8 mouse cellular contexts compared by ENCODE assay signal in the genomic region with DNA sequence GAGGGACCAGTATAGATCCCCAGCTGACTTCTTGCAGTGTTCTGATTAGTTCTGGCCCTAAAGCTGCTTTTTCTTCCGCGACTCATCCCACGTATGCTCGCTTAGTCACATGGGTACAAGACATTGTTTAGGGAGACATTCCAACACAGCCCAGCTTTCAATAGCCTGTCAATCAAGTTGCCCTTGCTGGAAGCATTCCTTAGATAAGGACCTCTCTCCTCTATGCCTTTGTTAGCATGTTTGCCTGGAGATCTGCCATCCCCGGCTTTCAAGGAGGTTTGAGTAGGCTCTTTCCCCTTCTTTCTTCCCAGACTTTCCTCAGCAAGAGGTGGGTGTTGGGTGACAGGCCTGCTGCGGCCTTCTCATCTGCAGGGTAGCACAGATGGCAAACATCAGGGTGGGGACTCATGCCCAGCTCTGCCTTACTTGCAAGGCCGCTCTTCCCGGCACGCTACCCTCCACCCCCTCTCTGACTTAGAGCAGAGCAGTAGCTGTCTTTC.
DNase-seq lines count a peak whose midpoint lies in the region; ATAC-seq and TF ChIP-seq lines count a peak whose summit lies in the region.

No protein-coding gene starts in this region.

- no peak overlapping the region for H3K4me2 ChIP-seq in forebrain, postnatal 0 days (ENCODE audit: low read depth)
- no peak overlapping the region for H3K4me2 ChIP-seq in stomach, postnatal 0 days (replicated peaks; ENCODE audit: low read depth)

- H3K9ac ChIP-seq in forebrain, postnatal 0 days, result no peak overlapping the region
- no peak overlapping the region for H3K9ac ChIP-seq in stomach, postnatal 0 days (ENCODE audit: low read length)

- TF ChIP-seq CTCF in forebrain, postnatal 0 days (IDR thresholded peaks at IDR 0.05; ENCODE audit: low read depth), result no peak
- no peak for TF ChIP-seq CTCF in stomach, postnatal 0 days (IDR thresholded peaks at IDR 0.05; ENCODE audit: low read depth)

- H3K27ac ChIP-seq in forebrain, postnatal 0 days (ENCODE audit: low read depth, low read length), result no peak overlapping the region
- peak overlapping the region; percentile 30; the same call in 1 of the 2 replicates for H3K27ac ChIP-seq in limb, embryonic 10.5 days
- no peak overlapping the region for H3K27ac ChIP-seq in stomach, postnatal 0 days (replicated peaks)

- no peak for TF ChIP-seq EP300 in stomach, postnatal 0 days (optimal IDR thresholded peaks at IDR 0.05)

- H3K27me3 ChIP-seq in forebrain, postnatal 0 days (ENCODE audit: insufficient read depth, low read length), result no peaks in the 10 kb centered on the region
- H3K27me3 ChIP-seq in limb, embryonic 10.5 days (ENCODE audit: low read depth, poor library complexity, severe bottlenecking), result no peaks in the 10 kb centered on the region
- H3K27me3 ChIP-seq in stomach, postnatal 0 days (ENCODE audit: control insufficient read depth, insufficient read depth, low read length), result no peaks in the 10 kb centered on the region

- H3K36me3 ChIP-seq in forebrain, postnatal 0 days (ENCODE audit: insufficient read depth), result no peaks in the 10 kb centered on the region
- H3K36me3 ChIP-seq in limb, embryonic 10.5 days, result no peaks in the 10 kb centered on the region
- H3K36me3 ChIP-seq in stomach, postnatal 0 days (ENCODE audit: control insufficient read depth, insufficient read depth, low read length), result no peaks in the 10 kb centered on the region

- WGBS in forebrain, postnatal 0 days, result 23% methylated on average over 9 of the region's 9 CpGs
- 78% methylated on average over 9 of the region's 9 CpGs for WGBS in limb, embryonic 10.5 days
- 22% methylated on average over 9 of the region's 9 CpGs for whole genome bisulfite sequencing in stomach, postnatal 0 days

- no peaks in the 10 kb centered on the region for H3K9me3 ChIP-seq in forebrain, postnatal 0 days (ENCODE audit: low read length)
- no peaks in the 10 kb centered on the region for H3K9me3 ChIP-seq in limb, embryonic 10.5 days (replicated peaks)
- no peaks in the 10 kb centered on the region for H3K9me3 ChIP-seq in stomach, postnatal 0 days (ENCODE audit: control insufficient read depth, low read length)

- H3K4me3 ChIP-seq in forebrain, postnatal 0 days (ENCODE audit: low read depth, low read length), result no peak overlapping the region
- no peak overlapping the region for H3K4me3 ChIP-seq in limb, embryonic 10.5 days
- no peak overlapping the region for H3K4me3 ChIP-seq in stomach, postnatal 0 days (ENCODE audit: low read depth, low read length)

- no peaks in the 10 kb centered on the region for H3K4me1 ChIP-seq in forebrain, postnatal 0 days (ENCODE audit: insufficient read depth)
- H3K4me1 ChIP-seq in limb, embryonic 10.5 days, result peaks cover 9% of the 10 kb centered on the region; the same call in 1 of the 2 replicates
- no peaks in the 10 kb centered on the region for H3K4me1 ChIP-seq in stomach, postnatal 0 days (replicated peaks; ENCODE audit: control insufficient read depth, insufficient read depth)

- peak; percentile 59; the same call in 1 of the 2 replicates for ATAC-seq in forebrain, postnatal 0 days
- peak; percentile 73 for ATAC-seq in stomach, postnatal 0 days (ENCODE audit: low FRiP score, low TSS enrichment)
- no peak for ATAC-seq in monocyte, adult 5-6 weeks (replicated peaks; ENCODE audit: insufficient number of reproducible peaks, low FRiP score, low TSS enrichment, poor library complexity, severe bottlenecking)

- DNase-seq in ovary, adult 18-20 months (ENCODE audit: low spot score), result peak; percentile 43
- DNase-seq in ovary, postnatal 14 days (ENCODE audit: low spot score), result no peak
- DNase-seq in forebrain, postnatal 0 days, result peak; percentile 35
- no peak for DNase-seq in limb, embryonic 10.5 days (ENCODE audit: low spot score)
- peak; percentile 36 for DNase-seq in stomach, postnatal 0 days (ENCODE audit: low spot score)
- DNase-seq in c-Kit-positive CD71-positive TER-119-positive erythroid progenitor cells, embryonic 14.5 days (ENCODE audit: low spot score), result no peak
- DNase-seq in adrenal gland, adult 18-20 months (ENCODE audit: low spot score in 2 of 2), result no peak

Comparison
In these comparisons a context has a peak if more than half of its experiments do, and no peak if none do; other contexts are left out.
1. DNase-seq: peak in ovary, adult 18-20 months (single experiment), forebrain, postnatal 0 days (single experiment) and stomach, postnatal 0 days (single experiment); none in ovary, postnatal 14 days (single experiment), limb, embryonic 10.5 days (single experiment), c-Kit-positive CD71-positive TER-119-positive erythroid progenitor cells, embryonic 14.5 days (single experiment) and adrenal gland, adult 18-20 months (0 of 2).